Mouse (Mus musculus): ENCODE data around the gene Il22ra1. TPM values are rescaled to one million over a fixed set of nuclear protein-coding genes. Genes with fewer than 3 reads are reported as not detected.
A peak's percentile ranks its signal among the peaks of the same experiment; 100 is the strongest.

Gene Il22ra1
- polyA plus RNA-seq, 1 experiment from 2014 or later, result not detected

- 87% methylated on average over 7 of the region's 7 CpGs for WGBS
- Histone ChIP-seq H3K4me2 (no peak overlapping the region), H3K4me3 (no peak overlapping the region), H3K27ac (no peak overlapping the region), H3K27me3 (0 out of 2 replicates have a peak, but pooled peaks cover 3% of the 10 kb centered on the region), H3K9me3 (no peaks in the 10 kb centered on the region), H3K9ac (no peak overlapping the region), H3K4me1 (replicated peaks) (peaks cover 5% of the 10 kb centered on the region), H3K36me3 (no peaks in the 10 kb centered on the region)
- ATAC-seq (ENCODE audit: low FRiP score), result no peak
Observed at GRCm38 (mm10) chr4:135761569-135761968, 33.6 kb downstream of the Il22ra1 start.

GRCm38 (mm10) chr4:135762251-135762906, 34.4 kb downstream of the Il22ra1 start:
- Histone ChIP-seq H3K9ac (no peak overlapping the region), H3K4me3 (peak overlapping the region; percentile 29), H3K9me3 (no peaks in the 10 kb centered on the region), H3K36me3 (no peaks in the 10 kb centered on the region), H3K4me2 (peak overlapping the region; percentile 51), H3K27me3 (0 out of 2 replicates have a peak, but pooled peaks cover 3% of the 10 kb centered on the region), H3K4me1 (replicated peaks) (peaks cover 5% of the 10 kb centered on the region), H3K27ac (no peak overlapping the region)
- WGBS, result 9% methylated on average over 19 of the region's 19 CpGs
- peak; percentile 49; the same call in 1 of the 2 replicates for ATAC-seq (ENCODE audit: low FRiP score)

DNA sequence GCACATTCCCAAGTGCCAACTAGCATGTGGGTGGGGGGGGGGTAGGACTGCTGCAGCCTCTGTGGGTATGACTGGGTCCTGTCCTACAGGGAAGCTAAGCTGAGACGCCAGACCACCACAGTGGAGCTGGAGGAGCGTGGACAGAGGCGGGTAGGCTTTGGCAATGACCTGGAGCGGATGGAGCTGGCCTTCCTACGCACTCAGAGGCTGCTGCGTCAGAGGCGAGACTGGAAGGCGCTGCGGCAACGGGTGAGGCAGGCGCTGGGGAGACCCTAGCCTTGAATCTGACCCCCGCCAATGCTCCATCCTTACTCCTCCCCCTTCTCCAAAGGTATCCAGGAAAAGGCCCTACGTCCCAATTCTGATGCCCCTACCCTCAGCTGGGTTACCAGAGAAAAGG, 36.7 kb downstream of the Il22ra1 start:
- WGBS, result 94% methylated on average over 13 of the region's 13 CpGs
- no peak for ATAC-seq (ENCODE audit: low FRiP score)

GRCm38 (mm10) chr4:135765707-135766106, 37.7 kb downstream of the Il22ra1 start:
- no peak overlapping the region for H3K4me2 ChIP-seq
- H3K9ac ChIP-seq, result no peak overlapping the region
- no peaks in the 10 kb centered on the region for H3K9me3 ChIP-seq
- H3K27me3 ChIP-seq, result no peaks in the 10 kb centered on the region
- no peaks in the 10 kb centered on the region for H3K36me3 ChIP-seq
- no peak overlapping the region for H3K4me3 ChIP-seq
- no peak overlapping the region for H3K27ac ChIP-seq
- H3K4me1 ChIP-seq (replicated peaks), result peaks cover 5% of the 10 kb centered on the region
- no peak for ATAC-seq (ENCODE audit: low FRiP score)
- 82% methylated on average over 8 of the region's 8 CpGs for WGBS

More for the DNA sequence above, 36.7 kb downstream of the Il22ra1 start:
- Histone ChIP-seq H3K27me3 (no peaks in the 10 kb centered on the region), H3K36me3 (no peaks in the 10 kb centered on the region), H3K9me3 (no peaks in the 10 kb centered on the region), H3K4me3 (no peak overlapping the region), H3K4me2 (no peak overlapping the region), H3K9ac (no peak overlapping the region), H3K27ac (no peak overlapping the region), H3K4me1 (replicated peaks) (peaks cover 5% of the 10 kb centered on the region)

DNA sequence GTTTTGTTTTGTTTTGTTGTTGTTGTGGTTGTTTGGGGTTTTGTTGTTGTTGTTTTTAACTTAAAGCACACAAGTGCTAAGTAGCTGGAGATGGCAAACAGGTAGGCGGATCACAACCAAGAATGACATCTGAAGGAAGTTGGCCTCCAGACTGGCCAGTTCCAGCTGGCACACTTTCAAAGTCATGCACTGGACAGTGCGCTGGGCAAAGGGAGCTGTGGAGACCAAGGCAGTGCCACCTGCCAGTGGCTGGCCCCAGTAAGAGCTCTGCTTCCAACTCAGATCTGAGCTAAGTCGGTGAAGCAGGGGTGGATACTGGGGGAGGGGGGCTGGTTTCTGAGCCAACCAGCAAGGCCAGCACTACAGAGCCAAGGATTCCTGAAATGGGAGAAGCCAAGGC, 39.0 kb downstream of the Il22ra1 start:
- Histone ChIP-seq H3K4me1 (replicated peaks) (peaks cover 5% of the 10 kb centered on the region), H3K36me3 (no peaks in the 10 kb centered on the region), H3K9me3 (no peaks in the 10 kb centered on the region), H3K9ac (no peak overlapping the region), H3K4me3 (no peak overlapping the region), H3K27ac (no peak overlapping the region), H3K4me2 (no peak overlapping the region), H3K27me3 (no peaks in the 10 kb centered on the region)
- ATAC-seq (ENCODE audit: low FRiP score), result no peak
- 87% methylated on average over 3 of the region's 3 CpGs for WGBS

DNA sequence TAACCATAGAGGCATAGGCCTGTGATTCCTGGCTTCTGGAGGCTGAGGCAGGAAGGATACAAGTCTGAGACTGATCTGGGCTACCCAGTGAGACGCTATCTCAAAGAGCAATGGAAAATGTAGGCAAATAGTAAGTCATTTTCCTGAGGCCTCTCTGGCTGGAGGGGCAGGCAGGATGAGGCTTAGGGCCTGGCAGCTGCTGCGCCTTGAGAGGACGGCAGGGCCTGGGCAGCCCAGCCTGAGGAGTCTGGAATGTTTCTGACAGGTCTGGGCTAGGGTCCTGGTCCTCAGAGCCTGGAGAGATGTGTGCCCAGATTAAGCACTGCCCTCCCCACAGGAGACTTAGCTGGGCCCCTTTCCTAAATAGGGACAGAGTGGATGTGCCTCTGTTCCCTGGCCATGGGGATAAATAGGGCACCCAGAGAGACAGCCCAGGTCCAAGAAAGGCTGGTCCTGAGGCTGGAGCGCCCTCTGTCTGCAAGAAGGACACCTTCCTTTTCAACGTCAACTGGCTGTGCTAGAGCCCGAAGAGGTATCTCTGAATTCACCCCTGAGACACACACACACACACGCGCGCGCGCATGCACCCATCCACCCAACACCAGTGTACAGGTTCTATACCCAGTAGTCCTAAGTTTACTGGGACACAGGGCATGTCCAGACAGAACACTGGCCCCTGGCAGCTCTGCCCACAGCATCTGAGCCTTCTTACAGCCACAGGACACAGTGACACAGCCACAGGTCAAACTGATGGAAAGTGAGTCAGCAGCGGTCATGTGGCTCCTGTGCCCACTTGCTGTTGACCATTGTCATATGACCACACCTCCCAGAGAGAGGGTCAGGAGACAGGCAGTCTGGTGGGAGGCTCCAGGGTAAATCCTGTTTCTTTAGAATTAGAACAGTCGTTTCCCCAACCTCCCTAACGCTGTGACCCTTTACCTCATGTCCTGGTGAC, 40.9 kb downstream of the Il22ra1 start:
- Histone ChIP-seq H3K9ac (no peak overlapping the region), H3K9me3 (no peaks in the 10 kb centered on the region), H3K36me3 (no peaks in the 10 kb centered on the region), H3K4me1 (replicated peaks) (no peaks in the 10 kb centered on the region), H3K27ac (no peak overlapping the region), H3K4me3 (no peak overlapping the region), H3K27me3 (no peaks in the 10 kb centered on the region), H3K4me2 (no peak overlapping the region)
- WGBS, result 65% methylated on average over 14 of the region's 14 CpGs
- ATAC-seq (ENCODE audit: low FRiP score), result no peak

GRCm38 (mm10) chr4:135770611-135771305, 42.8 kb downstream of the Il22ra1 start:
- WGBS, result 85% methylated on average over 18 of the region's 18 CpGs
- Histone ChIP-seq H3K9me3 (no peaks in the 10 kb centered on the region), H3K27me3 (no peaks in the 10 kb centered on the region), H3K9ac (no peak overlapping the region), H3K4me1 (replicated peaks) (no peaks in the 10 kb centered on the region), H3K27ac (no peak overlapping the region), H3K4me2 (no peak overlapping the region), H3K36me3 (no peaks in the 10 kb centered on the region), H3K4me3 (no peak overlapping the region)
- ATAC-seq (ENCODE audit: low FRiP score), result no peak

GRCm38 (mm10) chr4:135771592-135771991, 43.6 kb downstream of the Il22ra1 start:
- Histone ChIP-seq H3K4me3 (no peak overlapping the region), H3K9ac (no peak overlapping the region), H3K4me2 (no peak overlapping the region), H3K27ac (no peak overlapping the region), H3K9me3 (no peaks in the 10 kb centered on the region), H3K4me1 (replicated peaks) (no peaks in the 10 kb centered on the region), H3K27me3 (no peaks in the 10 kb centered on the region), H3K36me3 (no peaks in the 10 kb centered on the region)
- WGBS, result 83% methylated on average over 6 of the region's 6 CpGs
- no peak for ATAC-seq (ENCODE audit: low FRiP score)

- Histone ChIP-seq H3K9ac (no peak overlapping the region), H3K36me3 (no peaks in the 10 kb centered on the region), H3K4me3 (no peak overlapping the region), H3K4me2 (no peak overlapping the region), H3K4me1 (replicated peaks) (no peaks in the 10 kb centered on the region), H3K9me3 (no peaks in the 10 kb centered on the region), H3K27ac (no peak overlapping the region), H3K27me3 (no peaks in the 10 kb centered on the region)
- 80% methylated on average over 4 of the region's 4 CpGs for WGBS
- ATAC-seq (ENCODE audit: low FRiP score), result no peak
Observed at GRCm38 (mm10) chr4:135772671-135773070, 44.7 kb downstream of the Il22ra1 start.

DNA sequence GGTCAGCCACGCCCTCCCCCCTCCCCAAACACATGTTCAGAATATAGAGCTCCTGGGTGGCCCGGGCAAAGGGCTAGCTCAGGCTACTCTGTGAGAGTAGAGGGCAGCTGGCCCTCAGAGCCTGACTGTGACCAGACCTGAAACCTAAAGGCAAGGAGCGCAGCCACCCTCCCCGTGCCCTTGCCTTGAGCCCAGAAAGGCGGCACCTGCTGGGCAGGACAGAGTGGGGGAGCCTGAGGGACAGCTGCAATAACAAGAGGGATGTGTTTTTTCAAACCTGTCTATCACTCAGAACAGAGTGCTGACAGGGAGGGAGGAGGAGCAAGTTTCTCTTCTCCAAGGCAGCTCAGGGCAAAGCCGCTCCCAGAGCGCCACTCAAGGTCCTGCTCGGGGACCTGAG, 46.5 kb downstream of the Il22ra1 start:
- H3K4me3 ChIP-seq, result no peak overlapping the region
- H3K9ac ChIP-seq, result no peak overlapping the region
- H3K27ac ChIP-seq, result no peak overlapping the region
- no peaks in the 10 kb centered on the region for H3K27me3 ChIP-seq
- H3K4me2 ChIP-seq, result no peak overlapping the region
- ATAC-seq (ENCODE audit: low FRiP score), result no peak
- 62% methylated on average over 8 of the region's 8 CpGs for WGBS
- no peaks in the 10 kb centered on the region for H3K9me3 ChIP-seq
- no peaks in the 10 kb centered on the region for H3K36me3 ChIP-seq
- no peaks in the 10 kb centered on the region for H3K4me1 ChIP-seq (replicated peaks)

GRCm38 (mm10) chr4:135776850-135777249, 48.9 kb downstream of the Il22ra1 start:
- ATAC-seq (ENCODE audit: low FRiP score), result no peak
- no peak overlapping the region for H3K27ac ChIP-seq
- H3K36me3 ChIP-seq, result no peaks in the 10 kb centered on the region
- no peak overlapping the region for H3K4me2 ChIP-seq
- H3K4me1 ChIP-seq (replicated peaks), result no peaks in the 10 kb centered on the region
- no peaks in the 10 kb centered on the region for H3K27me3 ChIP-seq
- no peaks in the 10 kb centered on the region for H3K9me3 ChIP-seq
- no peak overlapping the region for H3K9ac ChIP-seq
- WGBS, result 89% methylated on average over 4 of the region's 4 CpGs
- H3K4me3 ChIP-seq, result no peak overlapping the region

DNA sequence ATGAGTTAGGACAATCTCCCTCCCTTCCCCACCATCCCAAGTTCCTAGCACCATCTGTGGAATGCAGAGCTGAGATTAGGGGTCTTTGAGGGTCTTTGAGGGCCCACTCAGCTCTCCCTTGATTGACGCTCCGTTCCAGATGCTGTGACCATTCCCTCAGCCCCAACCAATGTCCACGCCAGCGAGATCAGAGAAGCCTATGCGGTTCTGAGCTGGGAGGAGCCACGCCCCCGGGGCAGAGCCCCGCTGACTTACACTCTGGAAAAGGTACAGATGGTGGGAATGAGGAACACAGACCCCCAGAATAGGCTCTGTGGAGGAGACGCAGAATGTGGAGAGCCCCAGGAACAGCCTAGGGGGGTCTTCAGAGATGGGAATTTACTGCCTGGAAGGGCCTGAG, 51.7 kb downstream of the Il22ra1 start:
- Histone ChIP-seq H3K27me3 (no peaks in the 10 kb centered on the region), H3K9me3 (no peaks in the 10 kb centered on the region), H3K4me2 (no peak overlapping the region), H3K4me3 (no peak overlapping the region), H3K27ac (no peak overlapping the region), H3K9ac (no peak overlapping the region), H3K4me1 (replicated peaks) (no peaks in the 10 kb centered on the region), H3K36me3 (no peaks in the 10 kb centered on the region)
- 77% methylated on average over 9 of the region's 9 CpGs for WGBS
- no peak for ATAC-seq (ENCODE audit: low FRiP score)
